Mouse (Mus musculus) adrenal gland, adult 18-20 months (tissue): ENCODE data around the gene Usp45. TPM values are rescaled to one million over a fixed set of nuclear protein-coding genes. Genes with fewer than 3 reads are reported as not detected.

ENCODE experiments used
- DNase-seq, 2 experiments: peaks; one replicate each; pipeline ENCODE4 v3.0.0; 2021 to 2022; ENCODE audit warnings: low spot score in 2 of 2
- total RNA-seq, 2 experiments: library from RNA; stranded (reverse); gene quantifications; 1 replicate in 1 of 2; 2 replicates in 1 of 2; pipeline ENCODE4 v1.2.3; 2021

Usp45 gene
- total RNA-seq, 2 experiments from 2014 or later, result 14.9 to 17.5 TPM

DNA sequence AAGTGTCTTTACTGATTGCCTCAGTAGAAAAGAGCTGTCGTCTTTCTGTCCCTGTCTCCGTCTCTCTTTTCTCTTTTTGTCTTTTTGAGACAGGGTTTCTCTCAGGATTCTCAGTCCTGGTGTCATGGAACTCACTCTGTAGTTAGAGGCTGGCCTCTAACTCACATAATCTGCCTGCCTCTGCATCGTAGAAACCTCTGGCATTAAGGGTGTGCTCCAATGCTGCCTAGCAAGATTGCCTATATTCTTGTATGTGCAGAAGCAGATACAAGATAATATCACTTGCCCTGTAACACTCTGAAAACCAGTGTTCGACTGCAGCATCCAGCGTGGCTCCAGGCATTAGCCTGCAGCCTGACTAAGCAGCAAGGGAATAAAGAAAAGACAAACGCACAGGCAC, 21.9 kb downstream of the Usp45 start:
- no peak for DNase-seq

- DNase-seq, result no peak
Measured at GRCm38 (mm10) chr4:21789836-21790235, 22.9 kb downstream of the Usp45 start.

- DNase-seq, result no peak
Measured at GRCm38 (mm10) chr4:21793631-21794030, 26.7 kb downstream of the Usp45 start.

DNA sequence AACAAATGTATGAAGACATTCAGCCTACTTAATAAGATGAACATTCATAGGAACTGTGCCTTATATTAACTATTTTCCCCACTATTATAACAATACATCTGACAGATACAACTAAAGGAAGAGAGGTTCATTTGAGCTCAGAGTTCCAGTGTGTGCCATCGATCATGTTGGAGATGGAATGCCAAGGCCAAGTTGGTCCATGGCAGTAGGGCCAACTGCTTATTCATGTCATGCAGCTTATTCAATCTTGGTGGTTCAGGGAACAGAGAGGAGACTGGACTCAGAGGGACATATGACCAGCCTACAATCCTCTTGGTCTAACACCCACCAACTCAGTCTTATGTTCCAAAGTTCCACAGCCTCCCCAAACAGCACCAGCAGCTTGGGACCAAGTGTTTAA, 34.1 kb downstream of the Usp45 start:
- DNase-seq, result no peak

- DNase-seq, result no peak
Measured at GRCm38 (mm10) chr4:21801620-21802019, 34.7 kb downstream of the Usp45 start.

- DNase-seq, result no peak
Measured at GRCm38 (mm10) chr4:21807204-21807603, 40.2 kb downstream of the Usp45 start.

DNA sequence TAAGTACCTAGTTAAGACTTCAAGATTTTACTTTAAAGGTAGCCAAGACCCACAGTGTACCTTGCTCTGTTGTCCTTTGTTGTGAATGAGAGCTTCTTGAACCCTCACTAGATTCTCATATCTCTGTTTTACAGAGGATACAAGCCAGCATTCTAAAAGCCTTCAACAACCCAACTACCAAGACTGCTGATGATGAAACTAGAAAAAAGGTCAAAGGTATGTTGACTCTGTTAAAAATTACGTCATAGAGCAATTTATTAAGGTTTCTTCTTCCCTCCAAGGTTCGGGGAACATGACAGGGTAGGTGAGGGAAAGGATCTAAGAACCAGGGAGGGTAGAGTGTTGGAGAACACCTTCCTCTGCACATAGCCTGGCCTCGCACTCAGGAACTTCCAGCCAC, 43.7 kb downstream of the Usp45 start:
- DNase-seq, result no peak

DNA sequence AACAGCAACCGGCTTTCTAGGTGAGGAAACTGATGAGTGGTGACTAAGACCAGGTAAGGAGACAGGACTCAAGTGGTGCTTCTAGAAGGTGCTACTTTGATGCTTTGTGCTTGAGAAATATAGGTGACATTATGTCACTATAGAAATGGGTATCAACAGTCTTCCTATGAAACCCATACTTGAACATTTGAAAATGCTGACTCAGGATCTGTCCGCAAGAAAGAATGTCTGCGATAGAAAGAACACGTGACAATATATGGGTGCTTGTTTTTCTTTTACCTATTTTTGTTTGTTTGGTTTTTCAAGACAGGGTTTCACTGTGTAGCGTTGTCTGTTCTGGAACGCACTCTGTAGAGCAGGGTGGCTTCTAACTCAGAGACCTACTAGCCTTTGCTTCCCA, 45.7 kb downstream of the Usp45 start:
- no peak for DNase-seq

GRCm38 (mm10) chr4:21814029-21814428, 47.1 kb downstream of the Usp45 start:
- peak in 1 of 2 experiments; percentile 22 for DNase-seq

DNA sequence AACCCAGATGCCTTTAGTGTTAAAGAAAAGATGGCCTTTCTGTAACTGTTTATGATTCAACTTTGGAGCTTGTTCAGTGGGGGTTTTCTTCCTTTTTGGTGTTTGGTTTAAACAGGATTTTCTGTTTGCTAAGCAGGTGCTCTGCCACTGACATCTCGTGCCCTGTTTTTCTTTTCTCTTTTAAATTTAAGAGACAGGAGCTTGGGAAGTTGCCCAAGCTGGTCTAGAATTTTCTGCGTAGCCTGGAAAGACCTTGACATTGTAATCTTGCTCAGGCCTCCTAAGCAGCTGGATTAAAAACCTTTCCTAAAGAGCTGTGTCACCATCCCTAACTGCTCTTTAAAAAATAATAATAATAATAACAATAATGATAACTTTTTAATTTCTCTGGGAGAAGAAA, 59.7 kb downstream of the Usp45 start:
- peak in 1 of 2 experiments; percentile 12 for DNase-seq

GRCm38 (mm10) chr4:21832844-21833243, 65.9 kb downstream of the Usp45 start:
- no peak for DNase-seq

- peak; percentile 90 to 92 for DNase-seq
Measured at GRCm38 (mm10) chr4:21847481-21848286, 80.7 kb downstream of the Usp45 start, which contains the start of gene Pnisr. Pnisr (plus strand) TSS chr4:21847583.

- peak in 1 of 2 experiments; percentile 90 for DNase-seq
Measured at GRCm38 (mm10) chr4:21848287-21848630, 81.3 kb downstream of the Usp45 start.

DNA sequence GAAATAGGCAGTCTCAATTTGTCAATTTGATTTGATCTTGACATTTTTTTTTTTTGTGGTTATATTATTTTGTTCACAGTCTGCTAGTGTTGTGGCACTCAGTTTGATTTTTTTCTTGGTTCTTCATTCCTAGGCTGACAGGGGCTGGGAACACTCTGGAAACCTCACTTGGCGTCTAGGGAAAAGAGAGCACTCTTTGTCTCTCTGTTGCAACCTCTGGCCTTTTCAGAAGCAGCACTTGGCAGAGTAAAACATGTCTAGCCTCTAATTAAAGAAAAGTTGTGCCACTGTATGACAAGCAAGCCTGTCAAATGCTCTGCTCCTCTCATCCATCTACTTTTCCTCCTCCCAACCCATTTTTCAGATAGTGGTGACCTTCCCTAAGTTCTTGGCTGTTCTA, 90.5 kb downstream of the Usp45 start:
- DNase-seq, result no peak

DNA sequence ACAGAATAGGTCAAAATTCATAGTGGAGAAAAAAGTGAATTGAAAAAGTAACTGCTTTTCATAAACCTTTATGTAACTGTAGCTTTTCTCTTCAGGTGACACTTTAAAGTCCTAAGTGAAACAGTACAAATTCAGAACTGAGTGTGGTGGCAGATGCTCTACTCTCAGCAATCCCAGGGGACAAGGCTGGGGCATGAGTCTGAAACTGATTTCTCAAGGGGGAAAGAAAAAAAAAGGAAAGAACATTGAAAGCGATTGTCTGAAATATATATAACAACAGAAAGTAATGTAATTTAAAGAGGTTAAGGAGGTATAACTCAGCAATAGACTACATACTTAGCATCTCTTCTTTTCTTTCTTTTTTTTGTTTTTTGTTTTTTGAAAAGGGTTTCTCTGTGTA, 98.3 kb downstream of the Usp45 start:
- no peak for DNase-seq

GRCm38 (mm10) chr4:21878776-21879175, 111.8 kb downstream of the Usp45 start:
- no peak for DNase-seq

GRCm38 (mm10) chr4:21879565-21880220, 112.7 kb downstream of the Usp45 start, which contains the start of gene Coq3:
Coq3 (plus strand) TSS chr4:21879673.
- peak; percentile 78 to 83 for DNase-seq

- DNase-seq, result no peak
Measured at GRCm38 (mm10) chr4:21882806-21883205, 115.8 kb downstream of the Usp45 start.

DNA sequence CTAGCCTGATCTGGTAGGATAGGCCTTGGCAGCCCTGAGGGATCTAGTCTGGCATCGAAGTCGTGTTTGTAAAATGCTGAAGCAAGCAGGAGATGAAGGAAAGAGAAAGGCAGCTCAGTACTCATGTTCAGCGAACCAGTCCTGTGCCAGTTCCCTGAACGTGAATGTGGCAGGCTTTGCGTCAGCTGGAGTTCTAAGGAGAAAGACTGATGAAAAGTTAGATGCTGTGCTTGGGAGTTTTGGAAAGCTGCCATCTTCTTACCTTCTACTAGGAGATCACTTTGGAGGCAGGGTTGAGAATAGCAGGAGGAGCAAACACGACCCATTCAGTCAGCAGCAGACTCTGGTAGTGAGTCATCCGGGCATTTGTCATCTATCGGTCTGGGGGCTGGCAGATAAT, 118.9 kb downstream of the Usp45 start:
- DNase-seq, result no peak
